Mouse (Mus musculus): ENCODE results near the gene Clcn5.

GRCm38 (mm10) chrX:7276564-7276963, 42.6 kb downstream of the Clcn5 start:
- TF ChIP-seq EP300 (IDR thresholded peaks at IDR 0.05; ENCODE audit: low read depth) (no peak), CTCF (IDR thresholded peaks at IDR 0.05; ENCODE audit: low read depth) (no peak)
